Mouse (Mus musculus): Measurements from ENCODE around the gene Hist2h3b. TPM values are rescaled to one million over a fixed set of nuclear protein-coding genes. Genes with fewer than 3 reads are reported as not detected.

Hist2h3b gene
- polyA plus RNA-seq, 1 experiment, result 8.1 TPM

DNA sequence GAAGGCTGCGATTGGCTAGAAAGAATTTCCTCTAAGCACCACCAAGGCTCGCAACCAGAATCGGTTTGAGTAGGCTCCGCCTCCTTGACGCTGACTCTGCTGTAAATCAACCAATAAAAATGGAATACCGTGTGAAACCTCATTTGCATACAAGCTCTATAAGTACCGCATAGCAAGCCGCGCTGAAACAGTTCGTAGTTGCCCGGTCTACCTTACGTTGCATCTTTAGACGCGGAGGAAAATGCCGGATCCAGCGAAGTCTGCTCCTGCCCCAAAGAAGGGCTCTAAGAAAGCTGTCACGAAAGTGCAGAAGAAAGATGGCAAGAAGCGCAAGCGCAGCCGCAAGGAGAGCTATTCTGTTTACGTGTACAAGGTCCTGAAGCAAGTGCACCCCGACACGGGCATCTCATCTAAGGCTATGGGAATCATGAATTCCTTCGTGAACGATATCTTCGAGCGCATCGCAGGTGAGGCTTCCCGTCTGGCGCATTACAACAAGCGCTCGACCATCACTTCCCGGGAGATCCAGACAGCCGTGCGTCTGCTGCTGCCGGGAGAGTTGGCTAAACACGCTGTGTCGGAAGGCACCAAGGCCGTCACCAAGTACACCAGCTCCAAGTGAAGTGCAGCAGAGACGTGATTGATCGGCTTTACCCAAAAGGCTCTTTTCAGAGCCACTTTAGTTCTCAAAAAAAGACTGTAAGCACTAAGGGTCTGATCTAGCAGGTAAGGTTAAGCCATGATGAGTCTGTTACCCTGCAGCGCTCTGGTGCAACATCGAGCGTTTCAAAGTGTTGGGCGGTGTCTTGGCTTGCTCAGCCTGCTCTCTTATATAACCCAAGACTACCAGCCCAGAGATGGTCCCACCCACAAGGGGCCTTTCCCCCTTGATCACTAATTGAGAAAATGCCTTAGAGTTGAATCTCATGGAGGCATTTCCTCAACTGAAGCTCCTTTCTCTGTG lies 1.3 kb downstream of the Hist2h3b start, which contains the start of gene Hist2h2bb:
TSS of gene Hist2h2bb (plus strand) at position 242 of the 964 bp plus-strand sequence.
- WGBS, result under 1% methylated on average over 45 of the region's 45 CpGs
- DNase-seq, result peak; percentile 95 to 98

DNA sequence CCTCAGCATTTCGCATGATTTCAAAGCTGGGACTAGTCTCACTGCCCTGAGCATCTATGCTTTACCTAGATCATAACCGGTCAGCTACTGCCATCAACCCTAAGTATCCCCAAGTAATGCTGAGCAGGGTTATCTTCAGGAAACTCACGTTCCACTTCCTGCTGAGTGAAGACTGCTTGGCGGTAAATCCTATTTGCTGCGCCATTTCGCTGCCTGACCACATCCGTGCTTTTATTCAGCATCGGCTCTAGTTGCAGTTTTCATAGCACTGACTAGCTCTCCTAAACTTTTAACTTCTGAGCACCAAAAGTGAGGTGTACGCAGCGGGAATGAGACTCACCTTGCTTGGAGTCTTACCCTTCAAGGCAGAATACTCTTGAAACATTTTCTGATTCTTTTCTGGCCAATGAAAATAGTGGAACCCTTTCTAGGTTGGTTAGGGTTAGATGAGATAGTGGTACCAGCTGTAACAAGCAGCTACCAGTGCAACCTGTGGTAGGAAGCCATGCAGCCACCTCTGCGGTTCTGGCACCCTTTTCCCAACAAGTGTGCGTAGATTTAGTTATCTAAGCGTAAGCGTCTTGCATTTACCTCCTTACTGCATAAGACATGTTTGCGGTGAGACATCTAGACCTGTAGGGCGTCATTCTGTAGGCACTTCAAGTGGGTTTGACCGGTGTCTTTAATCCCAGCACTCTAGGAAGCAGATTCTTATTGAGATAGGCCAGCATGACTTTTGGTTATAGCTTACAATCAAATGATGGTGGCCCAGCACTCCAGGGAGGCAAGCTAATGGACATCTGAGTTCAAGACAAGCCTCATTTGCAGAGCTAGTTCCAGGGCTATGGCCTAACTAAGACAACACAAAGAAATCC lies 5.4 kb downstream of the Hist2h3b start:
- Histone ChIP-seq H3K4me1 (ENCODE audit: control insufficient read depth, insufficient read depth, low read length) (no peaks in the 10 kb centered on the region; the same call in 1 of the 2 replicates), H3K27ac (ENCODE audit: insufficient read depth, low read length) (no peak overlapping the region), H3K4me3 (replicated peaks; ENCODE audit: insufficient read depth, low read depth, low read length) (no peak overlapping the region), H3K27me3 (ENCODE audit: control insufficient read depth, insufficient read depth, low read length) (no peaks in the 10 kb centered on the region)
- no peak for DNase-seq
- TF ChIP-seq POLR2A (IDR thresholded peaks at IDR 0.05; ENCODE audit: borderline replicate concordance, insufficient read depth, low read length) (no peak), CTCF (IDR thresholded peaks at IDR 0.05; ENCODE audit: borderline replicate concordance, insufficient read depth, low read depth, low read length) (no peak)
- WGBS, result 90% methylated on average over 17 of the region's 17 CpGs

More for the DNA sequence above, 1.3 kb downstream of the Hist2h3b start, which contains the start of gene Hist2h2bb:
- Histone ChIP-seq H3K4me3 (replicated peaks; ENCODE audit: insufficient read depth, low read depth, low read length) (peak within 1 kb of the TSS; percentile 70), H3K27me3 (ENCODE audit: control insufficient read depth, insufficient read depth, low read length) (no peaks in the 10 kb centered on the region), H3K27ac (ENCODE audit: insufficient read depth, low read length) (peak within 1 kb of the TSS; percentile 93), H3K4me1 (ENCODE audit: control insufficient read depth, insufficient read depth, low read length) (peaks cover 4% of the 10 kb centered on the region; the same call in 1 of the 2 replicates)
- TF ChIP-seq POLR2A (IDR thresholded peaks at IDR 0.05; ENCODE audit: borderline replicate concordance, insufficient read depth, low read length) (peak; percentile 100), CTCF (IDR thresholded peaks at IDR 0.05; ENCODE audit: borderline replicate concordance, insufficient read depth, low read depth, low read length) (no peak)

DNA sequence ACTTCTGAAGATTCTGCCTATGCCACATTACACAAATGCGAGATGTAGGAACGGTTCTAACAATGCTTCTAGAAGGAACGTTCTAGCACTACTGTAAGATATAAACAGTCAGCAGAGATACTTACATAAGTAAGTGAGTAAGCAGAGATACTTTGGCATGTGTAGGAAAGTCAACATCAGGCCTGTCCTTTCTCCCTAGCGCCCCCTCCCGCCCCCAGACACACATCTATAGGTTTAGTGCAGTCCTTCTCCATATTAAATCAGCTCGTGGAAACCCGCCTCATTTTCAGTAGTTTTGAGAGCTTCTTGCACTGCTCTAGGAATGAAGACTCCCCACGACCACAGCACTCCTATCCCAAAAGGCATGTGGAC lies 9.0 kb downstream of the Hist2h3b start:
- H3K4me1 ChIP-seq (ENCODE audit: control insufficient read depth, insufficient read depth, low read length), result no peaks in the 10 kb centered on the region; the same call in 1 of the 2 replicates
- peak in 1 of 2 experiments; percentile 43 for DNase-seq
- 28% methylated on average over 8 of the region's 8 CpGs for WGBS
- no peak overlapping the region for H3K27ac ChIP-seq (ENCODE audit: insufficient read depth, low read length)
- no peaks in the 10 kb centered on the region for H3K27me3 ChIP-seq (ENCODE audit: control insufficient read depth, insufficient read depth, low read length)
- peak overlapping the region; percentile 82 for H3K4me3 ChIP-seq (replicated peaks; ENCODE audit: insufficient read depth, low read depth, low read length)
- TF ChIP-seq CTCF (IDR thresholded peaks at IDR 0.05; ENCODE audit: borderline replicate concordance, insufficient read depth, low read depth, low read length) (no peak), POLR2A (IDR thresholded peaks at IDR 0.05; ENCODE audit: borderline replicate concordance, insufficient read depth, low read length) (no peak)

DNA sequence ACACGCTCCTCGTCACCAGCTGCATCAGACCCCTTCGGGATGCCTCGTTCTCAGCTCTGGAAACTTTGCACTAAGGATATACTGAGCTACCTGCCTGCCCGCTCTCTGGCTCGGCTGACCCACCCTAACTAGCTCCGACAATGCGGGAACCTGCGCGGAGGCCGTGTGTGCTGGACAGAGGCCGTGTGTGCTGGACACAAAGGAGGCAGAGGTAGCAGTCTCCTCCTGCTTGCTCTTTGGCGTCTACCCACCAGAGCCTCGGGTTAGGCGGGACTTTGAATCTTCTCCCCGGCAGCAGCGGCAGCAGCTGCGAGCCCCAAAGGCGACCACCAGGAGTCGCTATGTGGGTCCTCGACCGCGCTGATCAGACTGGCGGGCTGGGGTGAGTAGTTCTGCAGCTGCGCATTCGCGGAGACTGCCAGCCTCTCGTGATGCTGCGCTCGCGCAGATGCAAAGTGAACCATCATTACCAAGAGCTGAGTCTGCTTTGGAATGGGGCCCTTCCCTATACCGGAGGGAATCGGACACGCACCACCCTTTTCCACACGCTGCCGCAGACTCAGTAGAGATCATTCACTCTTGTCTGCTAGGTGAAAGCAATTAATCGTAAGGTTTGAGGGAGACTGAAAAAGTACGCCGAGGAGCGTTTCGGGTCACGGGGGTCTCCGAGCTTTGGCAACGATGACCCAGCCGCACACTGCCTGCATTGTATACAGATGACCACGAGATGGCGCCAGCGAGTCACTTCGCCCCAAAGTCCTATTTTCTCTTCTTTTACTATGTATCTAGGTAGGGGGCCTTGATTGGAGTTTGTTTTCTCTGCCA lies 9.6 kb downstream of the Hist2h3b start:
- Histone ChIP-seq H3K4me1 (ENCODE audit: control insufficient read depth, insufficient read depth, low read length) (no peaks in the 10 kb centered on the region; the same call in 1 of the 2 replicates), H3K4me3 (replicated peaks; ENCODE audit: insufficient read depth, low read depth, low read length) (peak overlapping the region; percentile 82), H3K27ac (ENCODE audit: insufficient read depth, low read length) (peak overlapping the region; percentile 13; the same call in 1 of the 2 replicates), H3K27me3 (ENCODE audit: control insufficient read depth, insufficient read depth, low read length) (no peaks in the 10 kb centered on the region)
- DNase-seq, result peak; percentile 87 to 90
- TF ChIP-seq CTCF (IDR thresholded peaks at IDR 0.05; ENCODE audit: borderline replicate concordance, insufficient read depth, low read depth, low read length) (peak; percentile 82), POLR2A (IDR thresholded peaks at IDR 0.05; ENCODE audit: borderline replicate concordance, insufficient read depth, low read length) (no peak)
- WGBS, result under 1% methylated on average over 49 of the region's 49 CpGs

DNA sequence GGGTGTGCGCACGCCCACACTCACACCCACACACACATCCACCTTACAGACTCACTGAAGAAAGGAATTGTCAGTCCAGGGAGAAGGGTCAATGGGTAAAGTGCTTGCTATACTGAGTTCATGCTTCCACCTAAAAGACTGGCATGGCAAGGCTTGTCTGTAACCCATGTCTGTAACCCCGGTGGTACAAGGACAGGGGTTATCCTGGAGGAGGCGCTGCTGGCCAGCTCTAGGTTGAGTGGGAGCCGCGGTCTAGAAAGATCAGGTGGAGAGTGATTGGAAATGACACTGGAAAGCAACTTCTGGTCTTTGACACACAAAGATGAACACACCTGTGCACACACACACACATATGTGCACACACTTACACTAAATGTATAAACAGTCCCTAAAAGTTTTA lies 12.2 kb downstream of the Hist2h3b start:
- H3K27ac ChIP-seq (ENCODE audit: insufficient read depth, low read length), result no peak overlapping the region
- H3K27me3 ChIP-seq (ENCODE audit: control insufficient read depth, insufficient read depth, low read length), result peaks cover 3% of the 10 kb centered on the region; the same call in 1 of the 2 replicates
- no peak for TF ChIP-seq CTCF (IDR thresholded peaks at IDR 0.05; ENCODE audit: borderline replicate concordance, insufficient read depth, low read depth, low read length)
- TF ChIP-seq POLR2A (IDR thresholded peaks at IDR 0.05; ENCODE audit: borderline replicate concordance, insufficient read depth, low read length), result no peak
- H3K4me1 ChIP-seq (ENCODE audit: control insufficient read depth, insufficient read depth, low read length), result no peaks in the 10 kb centered on the region; the same call in 1 of the 2 replicates
- DNase-seq, result no peak
- WGBS, result 60% methylated on average over 6 of the region's 6 CpGs
- no peak overlapping the region for H3K4me3 ChIP-seq (replicated peaks; ENCODE audit: insufficient read depth, low read depth, low read length)

DNA sequence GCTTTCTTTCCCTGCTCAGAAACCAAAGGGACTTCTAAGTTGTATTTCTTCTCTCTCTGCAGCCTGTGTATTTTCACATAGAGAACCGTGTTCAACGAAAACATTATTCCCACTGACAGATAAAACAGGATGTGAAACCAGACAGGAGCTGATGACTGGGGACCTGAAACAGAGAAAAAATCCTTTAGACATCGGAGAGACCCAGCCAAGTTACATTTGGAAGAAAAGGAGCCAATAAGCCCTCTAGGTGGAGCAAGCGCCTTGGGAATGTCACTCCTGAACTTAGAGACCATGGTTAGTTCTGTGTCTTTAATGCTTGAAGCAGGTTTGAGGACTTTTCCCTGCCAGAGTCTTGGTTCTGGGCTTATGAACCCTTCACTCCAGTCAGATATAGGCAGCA lies 16.0 kb downstream of the Hist2h3b start:
- peaks cover 3% of the 10 kb centered on the region; the same call in 1 of the 2 replicates for H3K27me3 ChIP-seq (ENCODE audit: control insufficient read depth, insufficient read depth, low read length)
- no peak overlapping the region for H3K27ac ChIP-seq (ENCODE audit: insufficient read depth, low read length)
- DNase-seq, result no peak
- H3K4me3 ChIP-seq (replicated peaks; ENCODE audit: insufficient read depth, low read depth, low read length), result no peak overlapping the region
- no peak for TF ChIP-seq POLR2A (IDR thresholded peaks at IDR 0.05; ENCODE audit: borderline replicate concordance, insufficient read depth, low read length)
- no peak for TF ChIP-seq CTCF (IDR thresholded peaks at IDR 0.05; ENCODE audit: borderline replicate concordance, insufficient read depth, low read depth, low read length)
- WGBS, result 24% methylated on average over 4 of the region's 4 CpGs
- H3K4me1 ChIP-seq (ENCODE audit: control insufficient read depth, insufficient read depth, low read length), result no peaks in the 10 kb centered on the region

Measured in cerebellum, adult 2 months (tissue).